Mouse (Mus musculus) A20 (cell line): ENCODE results near the gene Me3.
"Not testable (repeated sequence)": the region's sequence is repeated elsewhere in the genome, so short reads cannot be mapped to it uniquely, and the experiment has no call there.

Experiments
- DNase-seq: peaks from one replicate; pipeline ENCODE4 v3.0.0-alpha.2; 2011; ENCODE audit warnings: low read depth, low spot score

Gene Me3

GRCm38 (mm10) chr7:89730514-89730913, 98.3 kb downstream of the Me3 start:
- DNase-seq, result no peak

GRCm38 (mm10) chr7:89731115-89731514, 98.9 kb downstream of the Me3 start:
- DNase-seq, result not testable (repeated sequence)

- no peak for DNase-seq
These were observed 116.2 kb downstream of the Me3 start for GRCm38 (mm10) chr7:89748415-89748814.

- DNase-seq, result no peak
These were observed 117.0 kb downstream of the Me3 start for GRCm38 (mm10) chr7:89749183-89749582.

- DNase-seq, result no peak
These were observed 134.7 kb downstream of the Me3 start for GRCm38 (mm10) chr7:89766678-89767508.

GRCm38 (mm10) chr7:89769106-89769896, 137.1 kb downstream of the Me3 start:
- no peak for DNase-seq

GRCm38 (mm10) chr7:89770021-89770420, 137.8 kb downstream of the Me3 start:
- no peak for DNase-seq

- DNase-seq, result no peak
These were observed 140.7 kb downstream of the Me3 start for GRCm38 (mm10) chr7:89772906-89773305.

GRCm38 (mm10) chr7:89773352-89773921, 141.2 kb downstream of the Me3 start:
- no peak for DNase-seq

GRCm38 (mm10) chr7:89773926-89774325, 141.7 kb downstream of the Me3 start:
- DNase-seq, result no peak

GRCm38 (mm10) chr7:89775848-89776247, 143.7 kb downstream of the Me3 start:
- no peak for DNase-seq

- DNase-seq, result no peak
These were observed 149.2 kb downstream of the Me3 start for GRCm38 (mm10) chr7:89781391-89781790.

GRCm38 (mm10) chr7:89787735-89788134, 155.5 kb downstream of the Me3 start:
- DNase-seq, result no peak

- no peak for DNase-seq
These were observed 160.4 kb downstream of the Me3 start for GRCm38 (mm10) chr7:89792576-89792975.

- no peak for DNase-seq
These were observed 163.2 kb downstream of the Me3 start for GRCm38 (mm10) chr7:89795366-89795765.

- no peak for DNase-seq
These were observed 164.2 kb downstream of the Me3 start for GRCm38 (mm10) chr7:89796351-89796801.

GRCm38 (mm10) chr7:89798358-89799020, 166.3 kb downstream of the Me3 start:
- no peak for DNase-seq

GRCm38 (mm10) chr7:89802447-89802846, 170.3 kb downstream of the Me3 start:
- DNase-seq, result no peak

- no peak for DNase-seq
These were observed 171.8 kb downstream of the Me3 start for GRCm38 (mm10) chr7:89803966-89804365.

- DNase-seq, result no peak
These were observed 177.2 kb downstream of the Me3 start for GRCm38 (mm10) chr7:89809400-89809799.

- no peak for DNase-seq
These were observed 196.4 kb downstream of the Me3 start for GRCm38 (mm10) chr7:89828436-89829065.
